Mouse (Mus musculus): ENCODE measurements at regions not wholly inside any gene's neighbourhood (a gene's known extent, or its start where the extent isn't known, plus 50 kb on each side); places are given as distances from the start of the nearest gene placed in this dataset.
"Not testable (repeated sequence)": the region's sequence is repeated elsewhere in the genome, so short reads cannot be mapped to it uniquely, and the experiment has no call there.

DNA sequence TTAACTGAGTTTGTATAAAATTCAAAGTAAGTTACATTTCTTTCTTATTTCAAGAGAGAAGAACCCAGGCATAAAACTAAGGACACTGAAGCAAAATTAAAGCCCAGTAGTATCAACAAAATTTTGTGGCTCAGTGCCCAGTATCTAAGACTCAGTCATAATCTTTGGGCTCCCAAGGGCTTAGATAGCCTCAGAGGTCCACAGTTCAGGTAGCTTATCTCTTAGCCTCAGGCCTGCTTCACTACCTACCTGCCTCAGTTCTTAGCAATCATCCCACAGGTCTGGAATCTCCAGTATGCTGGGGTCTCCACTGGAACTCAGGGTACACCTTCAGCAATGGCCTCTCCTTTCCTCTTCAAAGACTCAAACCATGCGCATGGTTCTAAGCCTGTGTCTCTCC is 531.4 kb upstream of the Olfr1507 start:
- DNase-seq (ENCODE audit: low spot score in 2 of 2) = not testable (repeated sequence)

DNA sequence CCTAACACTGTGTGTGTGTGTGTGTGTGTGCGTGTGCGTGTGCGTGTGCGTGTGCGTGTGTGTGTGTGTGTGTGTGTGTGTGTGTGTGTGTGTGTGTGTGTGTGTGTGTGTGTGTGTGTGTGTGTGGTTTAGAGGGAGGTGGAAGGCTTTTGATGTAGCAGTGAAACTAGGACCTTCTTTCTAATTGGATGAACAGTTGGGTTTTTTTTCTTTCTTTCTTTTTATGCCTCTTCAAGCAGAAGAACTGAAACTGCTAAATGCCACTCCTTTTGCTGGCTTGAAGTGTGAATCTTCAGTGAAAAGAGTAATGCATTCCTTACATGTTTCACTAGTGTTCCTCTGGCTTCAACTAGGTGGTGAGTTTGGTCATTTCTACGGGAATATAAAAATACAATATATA is 524.6 kb upstream of the Olfr1507 start:
- not testable (repeated sequence) for DNase-seq (ENCODE audit: low spot score in 2 of 2)

DNA sequence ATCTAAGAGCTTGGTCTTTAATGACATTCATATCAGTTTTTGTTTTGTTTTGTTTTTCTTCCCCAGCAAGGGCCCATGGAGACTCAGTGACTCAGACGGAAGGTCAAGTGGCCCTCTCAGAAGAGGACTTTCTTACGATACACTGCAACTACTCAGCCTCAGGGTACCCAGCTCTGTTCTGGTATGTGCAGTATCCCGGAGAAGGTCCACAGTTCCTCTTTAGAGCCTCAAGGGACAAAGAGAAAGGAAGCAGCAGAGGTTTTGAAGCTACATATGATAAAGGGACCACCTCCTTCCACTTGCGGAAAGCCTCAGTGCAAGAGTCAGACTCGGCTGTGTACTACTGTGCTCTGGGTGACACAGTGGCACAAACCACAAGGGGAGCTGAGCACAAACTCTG is 512.2 kb upstream of the Olfr1507 start:
- DNase-seq (ENCODE audit: low spot score in 2 of 2) = not testable (repeated sequence)

DNA sequence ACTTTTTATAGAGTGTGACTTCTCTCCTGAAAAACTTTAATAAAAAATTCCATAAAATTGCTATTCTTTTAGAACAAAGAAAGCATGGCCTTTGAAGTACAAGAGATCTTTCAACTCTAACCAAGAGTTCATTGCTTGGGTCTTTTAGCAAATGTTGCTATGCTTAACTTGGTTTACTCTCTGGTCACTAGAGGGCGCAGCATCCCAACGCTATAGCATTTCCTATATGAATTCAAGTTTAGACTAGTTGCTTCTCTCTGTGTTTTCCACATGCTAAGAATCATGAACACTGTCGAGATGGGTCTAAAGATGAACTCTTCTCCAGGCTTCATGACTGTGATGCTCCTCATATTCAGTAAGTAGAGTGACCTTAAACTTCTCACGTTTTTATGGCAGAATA is 511.8 kb upstream of the Olfr1507 start:
- not testable (repeated sequence) for DNase-seq (ENCODE audit: low spot score in 2 of 2)

DNA sequence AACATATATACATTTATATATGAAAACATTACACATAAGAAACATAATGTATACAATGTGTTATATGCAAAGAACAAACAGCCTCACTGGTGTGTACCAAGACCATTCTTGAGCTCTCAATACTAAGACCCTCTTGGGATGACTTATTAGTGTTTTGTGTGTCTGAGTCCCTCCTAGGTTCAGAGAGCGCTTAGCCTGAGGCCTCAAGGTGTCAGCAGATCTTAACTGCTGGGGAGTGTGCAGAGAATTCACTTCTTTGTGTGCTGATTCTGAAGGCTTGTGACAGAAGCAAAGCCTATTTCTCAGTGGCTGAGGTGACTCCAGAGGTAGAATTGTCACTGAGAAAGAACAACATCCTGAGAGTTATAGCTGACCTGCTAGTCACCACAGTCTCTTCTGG is 505.7 kb upstream of the Olfr1507 start:
- not testable (repeated sequence) for DNase-seq (ENCODE audit: low spot score in 2 of 2)

DNA sequence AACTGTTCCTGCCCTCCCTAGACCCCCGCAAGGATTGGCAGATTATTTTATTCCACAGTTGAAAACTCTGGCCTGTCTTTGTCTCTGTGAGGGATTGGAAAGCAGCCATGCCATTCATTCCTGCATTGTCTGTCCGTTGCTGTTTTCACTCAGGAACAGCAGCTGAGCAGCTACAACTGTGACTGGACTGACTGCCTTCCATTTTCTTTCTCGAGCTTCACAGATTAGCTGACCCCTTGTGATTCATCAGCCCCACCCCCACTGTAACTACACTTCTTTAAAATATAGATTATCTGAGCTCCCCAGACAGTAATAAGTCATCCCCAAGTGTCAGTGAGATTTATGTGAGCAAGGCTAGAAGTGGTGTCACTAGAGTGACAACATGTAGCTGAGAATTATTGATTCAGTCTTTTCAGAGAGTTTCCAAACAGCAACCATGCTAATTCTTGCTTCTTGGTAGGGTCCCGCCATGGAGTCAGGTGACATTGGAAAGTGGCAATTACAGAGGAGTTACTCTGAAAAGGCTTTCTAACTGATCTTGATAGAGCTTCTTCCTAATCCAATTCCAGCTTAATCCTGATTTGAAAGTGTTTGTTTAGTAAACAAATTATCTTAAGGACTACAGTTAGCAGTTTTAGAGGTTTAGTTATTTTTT is 496.7 kb upstream of the Olfr1507 start:
- DNase-seq (ENCODE audit: low spot score in 2 of 2) = not testable (repeated sequence)

DNA sequence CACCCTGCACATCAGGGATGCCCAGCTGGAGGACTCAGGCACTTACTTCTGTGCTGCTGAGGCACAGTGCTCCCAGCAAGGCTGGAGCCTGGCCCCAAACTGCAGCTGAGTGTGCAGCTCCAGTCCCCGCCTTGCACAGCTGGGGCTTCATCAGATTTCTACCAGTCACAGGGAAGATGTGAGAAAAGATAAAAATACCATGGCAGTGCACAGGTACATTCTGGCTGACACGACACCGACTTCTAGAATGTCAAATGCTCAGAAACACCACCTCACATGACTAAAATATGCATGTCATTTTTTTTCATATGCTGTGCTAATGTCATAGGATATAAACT is 495.7 kb upstream of the Olfr1507 start:
- DNase-seq (ENCODE audit: low spot score in 2 of 2) = not testable (repeated sequence)

DNA sequence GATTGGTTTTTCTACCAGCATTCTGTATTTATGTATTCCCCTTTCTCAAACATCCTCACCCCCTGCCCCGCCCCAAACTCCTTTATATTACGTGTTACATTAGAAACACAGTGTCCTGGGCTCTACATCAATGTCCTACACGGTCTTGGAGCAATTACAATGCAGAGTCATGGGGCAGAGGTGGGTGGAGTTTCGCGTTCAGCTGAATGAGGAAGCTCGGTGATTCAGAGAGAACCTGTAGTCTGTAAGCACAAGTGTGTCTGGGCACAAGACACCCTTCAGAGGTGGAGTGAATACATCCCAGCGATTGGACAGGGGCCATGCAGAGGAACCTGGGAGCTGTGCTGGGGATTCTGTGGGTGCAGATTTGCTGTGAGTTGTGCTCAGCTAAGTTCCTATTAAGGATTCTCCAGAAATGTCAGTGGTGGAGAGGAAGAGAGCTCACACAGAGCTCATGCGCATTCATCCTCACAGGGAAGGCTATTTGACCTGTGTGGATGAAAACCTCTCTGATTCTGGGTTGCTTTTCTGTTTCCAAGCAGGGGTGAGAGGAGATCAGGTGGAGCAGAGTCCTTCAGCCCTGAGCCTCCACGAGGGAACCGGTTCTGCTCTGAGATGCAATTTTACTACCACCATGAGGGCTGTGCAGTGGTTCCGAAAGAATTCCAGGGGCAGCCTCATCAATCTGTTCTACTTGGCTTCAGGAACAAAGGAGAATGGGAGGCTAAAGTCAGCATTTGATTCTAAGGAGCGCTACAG is 495.2 kb upstream of the Olfr1507 start:
- DNase-seq (ENCODE audit: low spot score in 2 of 2) = not testable (repeated sequence)

DNA sequence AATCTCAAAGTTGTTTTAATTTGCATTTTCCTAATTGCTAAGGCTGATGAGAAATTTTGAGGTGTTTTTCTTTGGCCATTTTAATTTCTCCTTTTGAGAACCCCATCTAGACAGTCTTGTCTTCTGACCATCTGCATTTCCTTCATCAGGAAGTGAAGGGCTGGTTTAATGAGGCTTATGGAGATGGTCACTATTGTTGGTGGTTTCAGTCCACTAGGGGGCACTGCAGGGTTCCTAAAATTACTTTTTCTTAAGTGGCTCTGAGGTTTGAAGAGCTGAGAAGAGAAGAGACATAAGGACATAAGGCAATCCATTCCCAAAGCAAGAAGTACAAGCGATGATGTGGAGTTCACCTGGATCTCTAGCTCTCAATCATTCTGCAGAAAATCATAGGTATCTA is 494.4 kb upstream of the Olfr1507 start:
- not testable (repeated sequence) for DNase-seq (ENCODE audit: low spot score in 2 of 2)

DNA sequence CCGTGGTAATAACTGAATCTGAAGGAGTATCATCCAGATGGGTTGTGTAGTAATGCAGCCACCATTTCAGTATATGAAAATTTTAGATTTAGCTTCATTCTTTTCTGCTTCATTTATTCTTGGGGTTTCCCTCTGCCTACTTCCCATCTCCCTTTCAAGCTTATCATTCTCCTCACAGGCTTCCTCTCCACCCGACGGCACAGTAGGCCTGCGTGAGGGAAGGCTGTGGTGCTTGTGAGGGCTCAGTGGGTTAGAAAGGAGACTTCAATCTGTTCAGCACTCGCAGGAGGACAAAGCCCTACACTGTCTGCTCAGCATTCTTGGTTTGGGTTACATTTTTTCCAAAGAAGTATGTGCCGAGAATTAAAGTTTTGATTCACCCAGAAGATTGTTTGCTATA is 493.0 kb upstream of the Olfr1507 start:
- not testable (repeated sequence) for DNase-seq (ENCODE audit: low spot score in 2 of 2)

DNA sequence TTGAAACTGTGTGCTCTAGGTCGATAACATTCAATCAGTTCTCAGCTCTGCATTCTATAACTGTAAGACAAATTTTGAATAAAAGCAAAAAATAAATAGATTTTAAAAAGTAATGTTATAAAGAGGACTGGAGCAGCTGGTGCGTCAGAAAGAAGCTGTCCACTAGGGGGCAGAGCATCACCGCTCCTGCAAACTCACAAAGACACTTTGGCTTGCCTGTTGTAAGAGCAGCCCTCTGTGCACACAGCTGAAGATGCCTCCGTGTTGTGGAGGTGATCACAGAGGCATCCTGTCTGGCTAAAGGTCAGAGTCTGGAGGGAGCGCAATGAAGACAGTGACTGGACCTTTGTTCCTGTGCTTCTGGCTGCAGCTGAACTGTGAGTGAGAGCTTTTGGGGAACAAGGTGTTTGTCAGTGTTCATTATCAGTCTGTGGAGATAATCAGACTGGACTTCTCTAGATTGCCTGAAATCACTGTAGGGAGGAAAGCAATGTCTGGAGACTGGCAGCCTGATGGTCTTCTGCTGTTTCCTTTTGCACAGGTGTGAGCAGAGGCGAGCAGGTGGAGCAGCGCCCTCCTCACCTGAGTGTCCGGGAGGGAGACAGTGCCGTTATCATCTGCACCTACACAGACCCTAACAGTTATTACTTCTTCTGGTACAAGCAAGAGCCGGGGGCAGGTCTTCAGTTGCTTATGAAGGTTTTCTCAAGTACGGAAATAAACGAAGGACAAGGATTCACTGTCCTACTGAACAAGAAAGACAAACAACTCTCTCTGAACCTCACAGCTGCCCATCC is 476.9 kb upstream of the Olfr1507 start:
- DNase-seq (ENCODE audit: low spot score in 2 of 2) = not testable (repeated sequence)

DNA sequence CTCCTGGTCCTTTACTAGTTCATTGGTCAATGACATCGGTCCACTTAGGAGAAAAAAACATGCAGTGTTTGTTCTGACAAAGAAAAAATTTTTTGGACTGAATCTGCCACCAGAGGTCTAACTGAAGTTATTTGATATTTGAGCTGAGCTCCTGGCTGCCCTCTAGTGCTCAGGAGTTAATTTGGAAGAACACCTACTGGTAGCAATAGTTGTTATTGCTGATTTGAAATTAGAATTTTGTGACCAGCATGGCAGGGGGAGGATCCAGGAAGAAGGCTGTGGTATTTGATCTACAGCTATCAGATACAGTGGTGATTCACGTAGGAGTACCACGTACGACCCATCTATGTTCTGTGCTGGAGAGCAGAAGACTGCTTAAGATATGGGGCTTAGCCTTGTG is 466.6 kb upstream of the Olfr1507 start:
- not testable (repeated sequence) for DNase-seq (ENCODE audit: low spot score in 2 of 2)

DNA sequence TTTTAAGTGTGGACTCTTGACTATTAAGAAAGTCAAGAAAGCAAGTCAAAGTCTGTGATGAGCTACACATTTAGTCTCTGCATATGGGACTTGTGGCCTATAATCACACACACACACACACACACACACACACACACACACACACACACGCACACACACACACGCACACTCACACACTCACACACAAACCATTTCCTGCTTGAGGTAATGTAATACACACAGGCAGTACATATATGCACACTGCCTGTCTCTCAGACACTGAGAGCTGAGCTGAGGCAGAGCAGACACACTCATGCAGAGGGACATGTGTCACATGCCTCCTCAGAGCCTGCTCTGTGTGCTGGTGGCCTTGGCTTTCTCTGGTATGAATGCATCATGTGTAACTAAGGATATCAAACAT is 461.0 kb upstream of the Olfr1507 start:
- not testable (repeated sequence) for DNase-seq (ENCODE audit: low spot score in 2 of 2)

DNA sequence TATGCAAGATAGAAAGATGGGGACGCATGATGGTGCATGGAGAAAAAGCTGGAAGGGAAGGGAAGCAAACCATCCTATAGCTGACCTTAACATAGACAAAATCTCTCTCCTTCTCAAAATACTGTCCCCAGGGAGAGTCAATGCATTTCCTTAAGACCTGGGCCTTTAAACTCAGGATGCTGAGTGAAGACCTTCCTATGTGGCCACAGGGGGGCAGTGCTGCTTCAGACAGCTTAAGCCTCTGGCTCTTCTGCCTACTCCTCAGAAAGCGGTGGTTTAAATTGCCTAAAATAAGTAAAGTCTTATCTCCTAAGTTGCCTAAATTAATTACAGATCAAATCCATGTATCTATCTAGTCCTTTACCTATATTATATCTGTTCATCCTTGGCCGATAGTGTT is 449.4 kb upstream of the Olfr1507 start:
- not testable (repeated sequence) for DNase-seq (ENCODE audit: low spot score in 2 of 2)

DNA sequence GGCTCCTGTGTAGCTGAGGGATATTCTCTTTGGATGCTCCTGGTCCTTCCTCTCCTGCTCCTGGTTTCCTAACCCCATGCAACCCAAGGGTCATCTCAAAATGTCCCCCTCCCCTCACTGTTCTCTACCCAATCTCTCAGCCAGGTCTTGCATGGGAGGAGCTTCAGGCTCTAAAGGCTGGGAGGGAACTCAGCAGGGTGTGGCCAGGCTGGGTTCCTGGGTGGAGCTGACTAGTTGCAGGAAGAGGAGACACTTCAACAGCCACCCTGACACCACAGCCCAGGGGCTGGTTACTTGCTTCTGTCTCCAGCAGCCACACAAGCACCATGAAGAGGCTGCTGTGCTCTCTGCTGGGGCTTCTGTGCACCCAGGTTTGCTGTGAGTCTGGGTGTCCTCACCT is 446.9 kb upstream of the Olfr1507 start:
- DNase-seq (ENCODE audit: low spot score in 2 of 2) = not testable (repeated sequence)

DNA sequence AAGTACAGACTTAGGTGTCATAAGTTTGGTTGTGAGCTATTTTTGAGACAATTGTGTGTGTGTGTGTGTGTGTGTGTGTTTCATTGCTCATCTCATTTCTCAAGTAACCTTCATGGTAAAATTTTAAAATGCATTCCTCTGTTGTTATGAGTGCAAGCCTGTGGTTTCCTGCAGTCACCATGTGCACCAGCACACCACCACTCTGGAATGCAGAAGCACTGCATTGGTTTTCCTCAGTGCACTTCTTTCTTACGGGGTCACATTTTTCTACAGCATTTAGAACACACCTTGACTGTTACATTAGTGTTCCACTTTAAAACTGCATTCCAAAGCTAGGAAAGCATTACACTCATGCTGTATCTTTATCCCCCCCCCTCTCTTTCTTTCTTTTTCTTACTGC is 446.2 kb upstream of the Olfr1507 start:
- not testable (repeated sequence) for DNase-seq (ENCODE audit: low spot score in 2 of 2)

DNA sequence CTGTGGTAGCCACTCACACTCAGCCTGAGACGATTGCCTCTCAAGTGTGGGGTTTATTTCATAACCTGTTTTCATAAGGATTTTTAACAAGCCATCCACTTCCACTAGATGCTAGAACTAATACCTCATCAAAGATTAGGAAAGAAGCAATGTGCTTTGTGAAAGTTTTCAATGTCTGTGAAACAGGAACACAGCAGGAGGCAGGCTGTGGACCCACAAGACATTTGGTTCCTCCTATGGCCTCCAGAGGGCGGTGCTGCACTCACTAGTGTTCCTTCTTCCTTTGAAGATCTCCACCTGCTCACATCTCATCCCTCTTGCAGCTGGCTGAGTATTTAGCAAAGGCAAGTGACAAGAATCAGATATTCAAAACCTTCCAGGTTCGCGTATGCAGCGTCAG is 424.6 kb upstream of the Olfr1507 start:
- not testable (repeated sequence) for DNase-seq (ENCODE audit: low spot score in 2 of 2)

DNA sequence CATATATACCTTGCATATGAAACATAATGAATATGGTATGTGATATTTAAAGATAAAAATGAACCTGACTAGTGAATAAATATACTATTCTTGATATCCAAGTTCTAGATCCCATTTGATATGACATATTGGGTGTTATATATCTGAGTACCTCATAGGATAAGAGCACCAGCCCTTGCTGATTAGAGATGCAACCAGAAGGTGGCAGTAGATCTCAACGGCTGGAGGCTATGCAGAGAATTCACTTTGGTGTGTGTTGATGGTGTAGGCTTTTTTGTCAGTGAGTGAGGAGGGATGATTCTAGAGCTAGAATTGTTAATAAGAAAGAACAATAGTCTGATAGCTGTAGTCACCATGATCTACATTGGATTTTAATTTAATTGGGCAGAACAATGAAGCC is 418.3 kb upstream of the Olfr1507 start:
- DNase-seq (ENCODE audit: low spot score in 2 of 2) = not testable (repeated sequence)

DNA sequence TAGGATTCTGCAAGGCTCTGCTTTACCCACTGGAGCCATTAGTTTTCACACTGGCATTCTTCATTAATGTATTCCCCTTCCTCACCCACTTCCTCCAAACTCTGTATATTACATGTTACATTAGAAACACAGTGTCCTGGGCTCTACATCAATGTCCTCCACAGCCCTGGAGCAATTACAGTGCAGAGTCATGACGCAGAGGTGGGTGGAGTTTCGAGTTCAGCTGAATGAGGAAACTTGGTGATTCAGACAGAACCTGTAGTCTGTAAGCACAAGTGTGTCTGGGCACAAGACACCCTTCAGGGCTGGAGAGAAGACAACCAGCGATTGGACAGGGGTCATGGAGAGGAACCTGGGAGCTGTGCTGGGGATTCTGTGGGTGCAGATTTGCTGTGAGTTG is 404.1 kb upstream of the Olfr1507 start:
- not testable (repeated sequence) for DNase-seq (ENCODE audit: low spot score in 2 of 2)

DNA sequence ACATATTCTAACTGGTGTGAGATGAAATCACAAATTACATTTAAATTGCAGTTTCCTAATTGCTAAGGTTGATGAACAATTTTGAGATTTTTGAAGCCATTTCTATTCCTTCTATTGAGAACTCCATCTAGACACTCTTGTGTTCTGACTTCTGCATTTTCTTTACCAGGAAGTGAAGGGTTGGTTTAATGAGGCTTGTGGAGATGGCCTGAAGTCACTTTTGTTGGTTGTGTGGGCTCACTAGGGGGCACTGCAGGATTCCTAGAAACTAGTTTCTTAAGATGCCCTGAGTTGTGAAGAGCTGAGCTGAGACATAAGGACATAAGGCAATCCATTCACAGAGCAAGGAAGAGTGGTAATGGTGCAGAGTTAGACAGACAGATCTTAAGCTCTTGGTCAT is 402.8 kb upstream of the Olfr1507 start:
- DNase-seq (ENCODE audit: low spot score in 2 of 2) = not testable (repeated sequence)

DNA sequence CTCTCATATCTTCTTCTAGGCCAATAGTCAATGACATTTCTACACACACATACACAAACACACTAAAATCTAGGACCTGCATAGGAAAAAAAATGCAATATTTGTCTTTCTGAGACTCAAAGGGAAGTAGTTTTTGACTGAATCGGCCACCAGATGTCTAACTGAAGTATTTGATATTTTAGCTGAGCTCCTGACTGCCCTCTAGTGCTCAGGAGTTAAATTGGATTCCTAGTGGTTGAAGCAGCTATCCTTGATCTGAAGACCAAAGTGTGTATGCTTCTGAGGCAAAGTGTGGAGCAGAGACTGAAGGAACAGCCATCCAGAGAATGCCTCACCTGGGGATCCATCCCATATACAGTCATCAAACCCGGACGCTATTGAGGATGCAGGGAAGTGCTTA is 384.4 kb upstream of the Olfr1507 start:
- not testable (repeated sequence) for DNase-seq (ENCODE audit: low spot score in 2 of 2)

DNA sequence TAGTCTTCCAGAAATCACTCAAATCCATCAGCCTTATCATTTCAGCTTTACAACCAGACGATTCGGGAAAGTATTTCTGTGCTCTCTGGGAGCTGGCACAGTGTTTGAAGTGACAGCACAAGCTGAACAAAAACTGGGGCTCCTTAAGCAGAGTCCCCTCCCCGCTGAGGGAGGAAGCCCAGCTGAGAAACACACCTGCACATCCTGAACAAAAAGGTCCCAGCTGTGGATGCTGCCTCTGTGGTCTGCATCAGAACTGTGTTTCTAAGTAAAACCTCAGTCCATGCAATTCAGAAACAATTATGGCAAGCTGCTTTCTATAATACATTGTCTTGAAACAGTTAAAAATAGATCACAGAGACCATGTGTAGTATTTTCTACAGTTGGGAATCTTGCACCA is 368.3 kb upstream of the Olfr1507 start:
- not testable (repeated sequence) for DNase-seq (ENCODE audit: low spot score in 2 of 2)

DNA sequence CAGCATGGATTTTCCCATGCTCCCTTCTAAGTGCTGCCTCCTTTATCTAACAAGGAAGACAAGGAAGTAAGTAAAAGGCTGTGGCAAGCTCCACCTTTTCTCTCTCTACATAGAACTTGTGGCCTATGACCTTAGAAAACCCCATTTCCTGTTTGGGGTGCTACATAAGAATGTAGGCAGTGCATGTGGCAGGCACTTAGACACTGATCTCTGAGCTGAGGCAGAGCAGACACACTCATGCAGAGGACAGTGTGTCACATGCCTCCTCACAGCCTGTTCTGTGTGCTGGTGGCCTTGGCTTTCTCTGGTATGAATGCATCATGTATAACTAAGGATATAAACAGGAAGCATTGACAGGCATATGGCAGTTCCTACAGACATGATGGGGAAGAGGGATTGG is 367.6 kb upstream of the Olfr1507 start:
- not testable (repeated sequence) for DNase-seq (ENCODE audit: low spot score in 2 of 2)
